In the genomic region with DNA sequence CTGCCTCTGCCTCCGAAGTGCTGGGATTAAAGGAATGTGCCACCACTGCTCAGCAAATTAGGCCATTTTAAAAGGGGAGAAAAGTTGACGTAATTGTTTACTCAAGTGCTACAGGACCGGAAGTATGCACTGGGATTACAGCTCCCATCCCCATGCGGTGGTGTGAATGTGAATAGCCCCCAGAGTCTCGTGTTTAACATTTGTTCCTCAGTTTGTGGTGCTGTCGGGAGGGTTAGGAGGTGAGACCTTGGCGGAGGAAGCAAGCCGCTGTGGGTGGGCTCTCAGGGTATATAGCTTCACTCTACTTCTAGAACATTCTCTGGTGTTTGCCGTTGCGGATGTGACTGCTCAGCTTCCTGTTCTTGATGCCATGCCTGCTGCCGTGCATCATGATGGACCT, we compare ENCODE assay signal across 23 mouse cellular contexts. TPM values are rescaled to one million over a fixed set of nuclear protein-coding genes. Genes with fewer than 3 reads are reported as not detected.
DNase-seq lines count a peak whose midpoint lies in the region; ATAC-seq and TF ChIP-seq lines count a peak whose summit lies in the region.
"Had no signal": no experiment of that assay in that cellular context is flagged by ENCODE, and none has a peak within 500 bp of the region (broad histone marks: within the 10 kb centered on the region; RNA-seq: fewer than 3 reads in every experiment).

No protein-coding gene starts in this region.

- WGBS in lung, postnatal 0 days, result 45% methylated on average over 11 of the region's 11 CpGs

- no peak overlapping the region for H3K4me3 ChIP-seq in lung, postnatal 0 days (ENCODE audit: low read depth, low read length)
- H3K4me3 ChIP-seq: embryonic facial prominence, embryonic 10.5 days; forebrain, embryonic 10.5 days; gastrocnemius, adult 2 months; heart, embryonic 15.5 days; hindbrain, embryonic 10.5 days had no signal

- H3K36me3 ChIP-seq in lung, postnatal 0 days (ENCODE audit: insufficient read depth, low read length), result no peaks in the 10 kb centered on the region
- H3K36me3 ChIP-seq: embryonic facial prominence, embryonic 10.5 days; forebrain, embryonic 10.5 days; heart, embryonic 15.5 days; hindbrain, embryonic 10.5 days had no signal

- H3K9ac ChIP-seq in lung, postnatal 0 days (replicated peaks; ENCODE audit: low read depth), result no peak overlapping the region
- H3K9ac ChIP-seq: heart, embryonic 15.5 days; hindbrain, embryonic 14.5 days had no signal

- no peak overlapping the region for H3K4me2 ChIP-seq in lung, postnatal 0 days (replicated peaks; ENCODE audit: low read depth, low read length)
- H3K4me2 ChIP-seq: heart, embryonic 11.5 days; heart, embryonic 15.5 days; hindbrain, embryonic 14.5 days had no signal

- TF ChIP-seq EP300 in lung, postnatal 0 days (IDR thresholded peaks at IDR 0.05), result no peak

- no peak overlapping the region for H3K27ac ChIP-seq in lung, postnatal 0 days (ENCODE audit: low read length)
- H3K27ac ChIP-seq: embryonic facial prominence, embryonic 10.5 days; forebrain, embryonic 10.5 days; gastrocnemius, adult 2 months; hindbrain, embryonic 10.5 days; hindbrain, embryonic 14.5 days had no signal

- no peak for TF ChIP-seq CTCF in lung, postnatal 0 days (IDR thresholded peaks at IDR 0.05)

- peak; percentile 8 for DNase-seq in embryo, embryonic 10 days (ENCODE audit: low spot score)
- DNase-seq in embryo, embryonic 9.5 days (ENCODE audit: extremely low spot score), result no peak
- DNase-seq in lung, postnatal 0 days (ENCODE audit: low spot score), result peak; percentile 28
- DNase-seq in lung, adult 18-20 months, result no peak
- DNase-seq in ES-CJ7 (ENCODE audit: low read depth, low spot score) (peak; percentile 72), MN1 (ENCODE audit: low spot score) (no peak)
- DNase-seq in testis, postnatal 14 days (ENCODE audit: low spot score), result peak; percentile 21
- DNase-seq: adrenal gland, postnatal 10 days; B cell, adult 2 months; cerebellum, adult 11-12 months; cerebellum, adult 9-10 months; cerebellum, postnatal 25 days; gastrocnemius, adult 2 months; gastrocnemius, postnatal 25 days; heart, postnatal 14 days had no signal

- no peaks in the 10 kb centered on the region for H3K4me1 ChIP-seq in lung, postnatal 0 days (ENCODE audit: insufficient read depth, low read depth, low read length)

- H3K27me3 ChIP-seq in lung, postnatal 0 days (replicated peaks; ENCODE audit: insufficient read depth, low read length), result no peaks in the 10 kb centered on the region
- H3K27me3 ChIP-seq: heart, embryonic 15.5 days had no signal

- peak; percentile 32; the same call in 1 of the 2 replicates for ATAC-seq in lung, postnatal 0 days
- ATAC-seq: CD4-positive, CD25-positive, alpha-beta regulatory T cell, adult 4 months; forebrain, embryonic 14.5 days had no signal

- H3K9me3 ChIP-seq in lung, postnatal 0 days (ENCODE audit: low read length), result no peaks in the 10 kb centered on the region
- H3K9me3 ChIP-seq: embryonic facial prominence, embryonic 10.5 days; forebrain, embryonic 10.5 days; heart, embryonic 15.5 days; hindbrain, embryonic 10.5 days had no signal

RNA-seq across cellular contexts. Expression of a gene that starts 17.1 kb away (rescaled TPM):
- polyA plus RNA-seq in lung, postnatal 0 days (2015; fragmentation: Nextera tagmentation; extraction: Ambion mirVana), result 8.0 and 8.7 TPM in 2 replicates

Comparison
In these comparisons a context has a peak if more than half of its experiments do, and no peak if none do; other contexts are left out.
1. DNase-seq: peak in embryo, embryonic 10 days (single experiment), lung, postnatal 0 days (single experiment), ES-CJ7 (single experiment) and testis, postnatal 14 days (single experiment); none in embryo, embryonic 9.5 days (single experiment), lung, adult 18-20 months (0 of 2) and MN1 (single experiment).